Mouse (Mus musculus): ENCODE results near the gene Mars. TPM values are rescaled to one million over a fixed set of nuclear protein-coding genes. Genes with fewer than 3 reads are reported as not detected.

Mars gene
- polyA plus RNA-seq, 1 experiment: 47.7 TPM

- no peak for DNase-seq (ENCODE audit: low spot score)
Measured at GRCm38 (mm10) chr10:127262548-127263398, 48.8 kb downstream of the Mars start, which contains the start of gene Kif5a. Gene Kif5a (minus strand): TSS chr10:127263348.

- DNase-seq (ENCODE audit: low spot score): no peak
Measured at GRCm38 (mm10) chr10:127261706-127262547, 49.7 kb downstream of the Mars start.

- DNase-seq (ENCODE audit: low spot score): no peak
Measured at GRCm38 (mm10) chr10:127258489-127258888, 53.1 kb downstream of the Mars start.

- no peak for DNase-seq (ENCODE audit: low spot score)
Measured at GRCm38 (mm10) chr10:127257790-127258189, 53.8 kb downstream of the Mars start.

GRCm38 (mm10) chr10:127255625-127256345, 55.8 kb downstream of the Mars start:
- DNase-seq (ENCODE audit: low spot score): no peak

GRCm38 (mm10) chr10:127250810-127251209, 60.8 kb downstream of the Mars start:
- no peak for DNase-seq (ENCODE audit: low spot score)

Other genes with a start within 250 kb of the Mars start
- gene Cdk4, start 248.3 kb downstream of the Mars start, polyA plus RNA-seq (2012; rRNA removed): 252 and 268 TPM in 2 replicates
- 79.5 and 81.4 TPM in 2 replicates for gene Tspan31, start 241.5 kb downstream of the Mars start, polyA plus RNA-seq (2012; rRNA removed)
- 2.5 and 5.4 TPM in 2 replicates for gene Agap2, start 236.5 kb downstream of the Mars start, polyA plus RNA-seq (2012; rRNA removed)
- 53.9 and 72.8 TPM in 2 replicates for gene Os9, start 190.7 kb downstream of the Mars start, polyA plus RNA-seq (2012; rRNA removed)
- 6.2 and 7.9 TPM in 2 replicates for gene B4galnt1, start 146.6 kb downstream of the Mars start, polyA plus RNA-seq (2012; rRNA removed)
- gene Slc26a10, start 131.1 kb downstream of the Mars start, polyA plus RNA-seq (2012; rRNA removed): 0.72 and 1.5 TPM in 2 replicates
- 178 and 188 TPM in 2 replicates for gene Arhgef25, start 121.7 kb downstream of the Mars start, polyA plus RNA-seq (2012; rRNA removed)
- gene Dtx3, start 116.1 kb downstream of the Mars start, polyA plus RNA-seq (2012; rRNA removed): 193 and 272 TPM in 2 replicates
- gene Pip4k2c, start 100.2 kb downstream of the Mars start, polyA plus RNA-seq (2012; rRNA removed): 47.7 and 48.4 TPM in 2 replicates
- gene Kif5a, start 48.4 kb downstream of the Mars start, polyA plus RNA-seq (2012; rRNA removed): 5.9 and 6.6 TPM in 2 replicates
- 173 and 201 TPM in 2 replicates for gene Dctn2, start 45.4 kb downstream of the Mars start, polyA plus RNA-seq (2012; rRNA removed)
- gene Mbd6, start 22.8 kb downstream of the Mars start, polyA plus RNA-seq (2012; rRNA removed): 19.8 and 42.1 TPM in 2 replicates
- gene Arhgap9, start 10.2 kb upstream of the Mars start, polyA plus RNA-seq (2012; rRNA removed): 6.7 and 8.4 TPM in 2 replicates
- 29.0 and 34.1 TPM in 2 replicates for gene Gli1, start 30.2 kb upstream of the Mars start, polyA plus RNA-seq (2012; rRNA removed)
- gene Inhbe, start 42.6 kb upstream of the Mars start, polyA plus RNA-seq (2012; rRNA removed): not detected in 2 replicates
- gene Inhbc, start 58.6 kb upstream of the Mars start, polyA plus RNA-seq (2012; rRNA removed): not detected in 2 replicates
- 19.3 and 41.9 TPM in 2 replicates for gene R3hdm2, start 68.5 kb upstream of the Mars start, polyA plus RNA-seq (2012; rRNA removed)
- 2.3 and 4.3 TPM in 2 replicates for gene Stac3, start 189.9 kb upstream of the Mars start, polyA plus RNA-seq (2012; rRNA removed)
- 21.2 and 32.1 TPM in 2 replicates for gene Ndufa4l2, start 203.2 kb upstream of the Mars start, polyA plus RNA-seq (2012; rRNA removed)
- 58.7 and 63.9 TPM in 2 replicates for gene Shmt2, start 210.7 kb upstream of the Mars start, polyA plus RNA-seq (2012; rRNA removed)
- gene Nxph4, start 222.8 kb upstream of the Mars start, polyA plus RNA-seq (2012; rRNA removed): 0.04 and 0.07 TPM in 2 replicates

All from urinary bladder, adult 2 months (tissue).